Mouse (Mus musculus) forebrain, postnatal 0 days (tissue): ENCODE measurements at regions not wholly inside any gene's neighbourhood (a gene's known extent, or its start where the extent isn't known, plus 50 kb on each side); places are given as distances from the start of the nearest gene placed in this dataset.

Source experiments
- ATAC-seq: fragments of 200-750 bp; cut with Nextera tagmentation; 2 replicates; pipeline ENCODE4 v1.8.0; 2017; ENCODE audit warnings: mild to moderate bottlenecking, moderate library complexity
- DNase-seq: peaks from one replicate; pipeline ENCODE4 v3.0.0-alpha.2; 2015
- H3K27ac ChIP-seq: fragments of 300-500 bp; sonication (generic); 2 replicates; pipeline ENCODE4 v1.5.1; 2014; ENCODE audit warnings: low read depth, mild to moderate bottlenecking, antibody characterized with exemption, low read length, moderate library complexity, mixed read lengths
- H3K27me3 ChIP-seq: fragments of 300-500 bp; sonication (generic); 2 replicates; pipeline ENCODE4 v1.6.1; 2014; ENCODE audit warnings: mild to moderate bottlenecking, low read length, mixed read lengths; ENCODE audit not compliant: insufficient read depth
- H3K36me3 ChIP-seq: fragments of 300-500 bp; sonication (generic); 2 replicates; pipeline ENCODE4 v1.6.1; 2014; ENCODE audit warnings: mild to moderate bottlenecking, moderate library complexity; ENCODE audit not compliant: insufficient read depth
- H3K4me1 ChIP-seq: fragments of 300-500 bp; sonication (generic); 2 replicates; pipeline ENCODE4 v1.6.1; 2014; ENCODE audit warnings: antibody characterized with exemption; ENCODE audit not compliant: insufficient read depth
- H3K4me2 ChIP-seq: fragments of 300-500 bp; sonication (generic); 2 replicates; pipeline ENCODE4 v1.6.1; 2014; ENCODE audit warnings: low read depth, mild to moderate bottlenecking, moderate library complexity
- H3K4me3 ChIP-seq: fragments of 300-500 bp; sonication (generic); 2 replicates; pipeline ENCODE4 v1.5.1; 2014; ENCODE audit warnings: low read depth, low read length, mixed read lengths
- H3K9ac ChIP-seq: fragments of 300-500 bp; sonication (generic); 2 replicates; pipeline ENCODE4 v1.6.1; 2014; ENCODE audit warnings: mild to moderate bottlenecking
- H3K9me3 ChIP-seq: fragments of 300-500 bp; sonication (generic); 2 replicates; pipeline ENCODE4 v1.6.1; 2016; ENCODE audit warnings: low read length
- CTCF ChIP-seq: sonication (generic); IDR thresholded peaks from 2 replicates; pipeline ENCODE4 v1.5.1; 2016; ENCODE audit warnings: antibody characterized with exemption, control low read depth, low read depth
- WGBS: fragments of 180-500 bp; shearing (Covaris S2); extraction: QIAGEN DNeasy Blood & Tissue Kit; methylation state at CpG from one replicate; pipeline ENCODE4 v1.1.7; 2014; 5-methylcytosine and 5-hydroxymethylcytosine counted together

DNA sequence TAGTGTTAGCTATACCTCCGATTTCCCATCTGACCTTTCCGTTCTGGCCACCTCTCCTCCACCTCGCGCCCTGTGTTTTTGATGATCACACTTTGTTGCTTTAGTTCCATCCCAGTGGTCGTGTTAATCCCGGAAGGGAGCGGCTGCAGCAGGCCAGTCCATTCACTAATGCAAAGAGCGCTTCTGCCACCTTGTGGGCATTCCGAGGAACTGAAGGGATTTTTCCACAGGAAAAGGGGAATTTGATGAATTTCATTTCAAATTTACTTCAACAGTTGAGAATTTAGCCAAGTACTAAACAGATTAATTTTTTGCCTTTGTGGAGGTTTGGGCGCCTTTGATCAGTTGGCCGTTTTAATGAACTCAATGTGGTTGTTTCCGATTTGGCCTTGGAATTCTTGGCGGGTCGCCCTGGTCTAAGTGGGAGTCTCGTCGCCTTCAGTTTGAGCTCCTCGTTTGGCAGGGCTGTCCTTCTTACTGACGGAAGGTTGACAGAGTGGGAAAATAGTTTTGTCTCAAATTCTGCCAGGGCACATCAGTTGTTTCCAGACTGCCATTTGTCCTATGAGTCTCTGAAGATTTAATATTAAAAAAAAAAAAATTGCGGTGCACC, 114.8 kb upstream of the Ddhd1 start:
- 12% methylated on average over 19 of the region's 19 CpGs for WGBS

DNA sequence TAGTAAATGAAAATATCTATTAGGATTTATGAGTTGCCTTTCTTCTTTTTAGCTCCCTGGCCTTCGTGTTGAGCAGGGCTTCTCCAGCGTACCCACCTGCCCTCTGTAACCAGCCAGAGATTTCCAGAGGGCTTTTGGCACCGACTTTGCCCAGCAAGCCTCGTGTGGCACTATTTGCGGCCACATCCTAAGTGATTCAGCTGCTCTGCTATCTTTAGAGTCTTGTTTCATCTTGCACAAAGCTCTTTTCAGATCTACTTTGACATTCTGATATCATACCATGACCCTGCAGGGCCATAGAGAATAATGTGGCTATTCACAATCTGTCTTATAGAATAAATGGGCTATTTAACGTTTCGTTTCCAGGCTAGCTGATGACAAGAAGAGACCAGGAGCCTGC, 115.4 kb upstream of the Ddhd1 start:
- no peaks in the 10 kb centered on the region for H3K27me3 ChIP-seq
- no peak overlapping the region for H3K4me2 ChIP-seq
- H3K4me3 ChIP-seq: no peak overlapping the region
- DNase-seq: no peak
- no peak overlapping the region for H3K27ac ChIP-seq
- TF ChIP-seq CTCF: no peak
- WGBS: 38% methylated on average over 7 of the region's 7 CpGs
- H3K9me3 ChIP-seq: no peaks in the 10 kb centered on the region
- no peak for ATAC-seq
- no peaks in the 10 kb centered on the region for H3K4me1 ChIP-seq
- no peak overlapping the region for H3K9ac ChIP-seq
- H3K36me3 ChIP-seq: no peaks in the 10 kb centered on the region

More for the DNA sequence above, 114.8 kb upstream of the Ddhd1 start:
- H3K27ac ChIP-seq: no peak overlapping the region
- TF ChIP-seq CTCF: peak; percentile 91
- no peak overlapping the region for H3K9ac ChIP-seq
- no peaks in the 10 kb centered on the region for H3K27me3 ChIP-seq
- H3K4me3 ChIP-seq: no peak overlapping the region
- DNase-seq (peak; percentile 84), ATAC-seq (peak; percentile 88)
- no peaks in the 10 kb centered on the region for H3K36me3 ChIP-seq
- no peaks in the 10 kb centered on the region for H3K9me3 ChIP-seq
- H3K4me2 ChIP-seq: peak overlapping the region; percentile 40
- H3K4me1 ChIP-seq: no peaks in the 10 kb centered on the region

DNA sequence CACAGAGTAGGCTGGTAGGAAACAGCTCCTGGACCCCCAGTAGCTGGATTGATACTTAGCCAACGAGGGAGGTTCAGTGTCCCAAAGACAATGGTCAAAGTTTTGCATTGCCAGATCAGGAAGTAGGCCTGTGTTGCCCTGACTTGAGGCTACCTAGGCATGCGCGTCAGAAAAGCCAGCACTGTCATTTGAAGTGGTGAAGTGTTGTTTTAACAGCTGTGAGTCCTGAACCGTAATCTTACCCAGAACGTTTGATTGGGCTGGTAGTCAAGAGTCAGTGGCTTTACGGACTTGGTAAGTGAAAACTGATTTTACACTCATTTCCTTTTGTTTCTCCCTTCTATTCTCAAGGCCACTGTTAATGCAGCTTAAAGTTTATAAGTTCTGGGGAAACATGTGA, 123.9 kb upstream of the Ddhd1 start:
- no peak for TF ChIP-seq CTCF
- H3K27me3 ChIP-seq: no peaks in the 10 kb centered on the region
- H3K9ac ChIP-seq: no peak overlapping the region
- no peak for DNase-seq
- no peaks in the 10 kb centered on the region for H3K4me1 ChIP-seq
- WGBS: 87% methylated on average over 6 of the region's 6 CpGs
- ATAC-seq: no peak
- no peak overlapping the region for H3K27ac ChIP-seq
- H3K36me3 ChIP-seq: no peaks in the 10 kb centered on the region
- H3K4me2 ChIP-seq: no peak overlapping the region
- no peak overlapping the region for H3K4me3 ChIP-seq
- H3K9me3 ChIP-seq: no peaks in the 10 kb centered on the region

DNA sequence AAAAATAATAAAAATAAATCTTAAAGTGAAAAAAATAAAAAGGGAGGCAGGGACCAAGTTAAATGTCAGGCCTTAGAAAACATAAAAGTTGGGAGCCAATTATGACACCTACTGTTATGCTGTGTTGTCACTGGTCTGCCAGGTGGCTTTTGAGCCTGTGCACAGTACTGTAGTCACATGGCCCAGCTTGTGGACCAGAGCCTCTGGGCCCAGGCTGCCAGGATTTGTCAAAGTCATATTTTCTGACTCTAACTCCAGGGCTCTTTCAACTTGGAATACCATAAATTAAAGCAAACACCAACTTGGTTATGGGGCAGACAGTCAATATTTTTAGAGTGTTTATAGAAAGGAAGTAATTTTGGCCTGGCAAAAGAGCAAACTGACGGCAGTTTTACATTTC, 137.0 kb upstream of the Ddhd1 start:
- no peak overlapping the region for H3K9ac ChIP-seq
- H3K4me3 ChIP-seq: no peak overlapping the region
- no peak for TF ChIP-seq CTCF
- H3K4me2 ChIP-seq: no peak overlapping the region
- no peaks in the 10 kb centered on the region for H3K9me3 ChIP-seq
- H3K27ac ChIP-seq: no peak overlapping the region
- H3K4me1 ChIP-seq: no peaks in the 10 kb centered on the region
- ATAC-seq (no peak), DNase-seq (no peak)
- H3K36me3 ChIP-seq: no peaks in the 10 kb centered on the region
- no peaks in the 10 kb centered on the region for H3K27me3 ChIP-seq
- 55% methylated on average over 1 of the region's 1 CpGs for WGBS

DNA sequence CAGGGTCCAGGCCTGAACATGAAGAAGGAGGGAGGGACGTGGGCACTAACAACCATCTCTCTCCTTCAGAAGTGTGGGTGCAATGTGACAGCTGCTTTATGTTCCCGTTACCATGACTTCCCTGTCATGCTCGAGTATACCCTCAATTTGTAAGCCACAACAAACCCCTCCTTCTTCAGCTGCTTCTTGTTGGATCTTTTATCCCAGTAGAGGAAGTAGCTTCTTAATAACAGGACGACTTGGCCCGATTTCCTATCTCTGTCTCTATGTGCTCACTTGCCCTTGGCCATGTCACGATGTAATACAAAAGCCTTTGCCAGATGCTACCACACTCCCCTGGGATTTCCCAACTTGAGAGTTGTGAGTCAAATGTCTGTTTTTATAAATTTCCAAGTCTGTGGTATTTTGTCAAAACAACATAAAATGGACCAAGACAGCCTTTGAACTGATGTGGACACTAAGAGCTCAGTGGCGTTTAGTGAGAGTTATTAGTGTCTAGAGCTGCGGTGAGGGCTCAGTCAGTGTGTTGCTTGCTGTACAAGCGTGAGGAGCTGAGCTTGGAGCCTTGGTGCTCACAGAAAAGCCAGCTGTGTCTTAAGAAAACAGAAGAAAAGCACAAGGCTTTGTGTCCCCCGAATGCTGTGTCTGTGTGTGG, 138.8 kb upstream of the Ddhd1 start:
- no peak overlapping the region for H3K27ac ChIP-seq
- no peak for ATAC-seq
- WGBS: 77% methylated on average over 10 of the region's 10 CpGs
- no peak for TF ChIP-seq CTCF
- no peak overlapping the region for H3K9ac ChIP-seq
- no peaks in the 10 kb centered on the region for H3K27me3 ChIP-seq
- no peaks in the 10 kb centered on the region for H3K9me3 ChIP-seq
- no peaks in the 10 kb centered on the region for H3K36me3 ChIP-seq
- no peak overlapping the region for H3K4me3 ChIP-seq
- no peaks in the 10 kb centered on the region for H3K4me1 ChIP-seq
- H3K4me2 ChIP-seq: no peak overlapping the region
- no peak for DNase-seq

DNA sequence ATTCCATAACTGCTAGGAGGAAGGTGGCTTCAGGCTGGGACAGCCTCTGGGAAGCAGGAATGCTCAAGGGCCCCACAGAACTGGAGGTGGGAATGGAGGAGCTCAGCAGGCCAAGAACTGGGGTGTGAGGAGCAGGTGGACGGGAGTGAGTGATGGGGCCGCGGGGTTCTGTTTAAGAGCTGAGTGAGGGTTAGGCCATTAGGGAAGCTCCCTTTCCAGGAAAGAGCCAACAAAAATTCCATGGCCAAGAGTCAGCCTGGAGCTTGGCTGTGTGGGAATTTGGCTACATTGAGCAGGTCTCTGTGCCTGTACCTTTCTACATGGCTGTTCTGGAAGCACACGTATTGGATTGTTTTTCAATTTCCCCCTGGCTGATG, 139.4 kb upstream of the Ddhd1 start:
- ATAC-seq: no peak

DNA sequence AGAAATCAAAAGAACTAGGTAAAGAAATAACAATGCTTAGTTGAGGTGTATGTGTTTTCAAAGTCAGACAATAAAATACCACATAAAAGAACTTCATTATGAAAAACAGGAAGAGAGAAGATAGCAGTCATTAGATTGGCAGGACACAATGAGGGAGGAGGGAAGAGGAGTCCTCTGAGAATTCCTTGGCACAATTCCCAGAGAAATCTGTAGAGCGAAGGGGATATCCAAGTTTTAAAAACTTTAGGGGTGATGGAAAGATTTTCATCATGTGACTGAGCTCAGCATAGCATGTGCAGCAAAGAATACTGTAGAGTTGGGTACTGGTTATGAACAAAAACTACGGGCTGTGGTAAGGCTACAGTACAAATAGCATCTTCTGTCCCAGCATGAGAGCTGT, 141.3 kb upstream of the Ddhd1 start:
- no peaks in the 10 kb centered on the region for H3K4me1 ChIP-seq
- ATAC-seq: peak; percentile 16; the same call in 1 of the 2 replicates
- H3K4me3 ChIP-seq: no peak overlapping the region
- H3K27ac ChIP-seq: no peak overlapping the region
- H3K4me2 ChIP-seq: no peak overlapping the region
- 78% methylated on average over 2 of the region's 2 CpGs for WGBS
- TF ChIP-seq CTCF: no peak
- DNase-seq: no peak
- no peaks in the 10 kb centered on the region for H3K27me3 ChIP-seq
- H3K9ac ChIP-seq: no peak overlapping the region
- no peaks in the 10 kb centered on the region for H3K36me3 ChIP-seq
- H3K9me3 ChIP-seq: no peaks in the 10 kb centered on the region

More for the DNA sequence above, 139.4 kb upstream of the Ddhd1 start:
- H3K9me3 ChIP-seq: no peaks in the 10 kb centered on the region
- WGBS: 98% methylated on average over 4 of the region's 4 CpGs
- DNase-seq: no peak
- H3K36me3 ChIP-seq: no peaks in the 10 kb centered on the region
- H3K4me1 ChIP-seq: no peaks in the 10 kb centered on the region
- H3K4me2 ChIP-seq: no peak overlapping the region
- H3K27me3 ChIP-seq: no peaks in the 10 kb centered on the region
- no peak overlapping the region for H3K9ac ChIP-seq
- H3K27ac ChIP-seq: no peak overlapping the region
- TF ChIP-seq CTCF: no peak
- H3K4me3 ChIP-seq: no peak overlapping the region
